Mouse (Mus musculus) hindbrain, embryonic 16.5 days (tissue): Measurements from ENCODE around the gene Timmdc1. TPM values are rescaled to one million over a fixed set of nuclear protein-coding genes. Genes with fewer than 3 reads are reported as not detected.

Experiments used
- ATAC-seq: fragments of 200-750 bp; cut with Nextera tagmentation; 2 replicates; pipeline ENCODE4 v1.8.0; 2017; ENCODE audit warnings: moderate TSS enrichment, moderate library complexity
- H3K27ac ChIP-seq: fragments of 300-500 bp; sonication (generic); 2 replicates; pipeline ENCODE4 v1.5.1; 2014; ENCODE audit warnings: low read depth, mild to moderate bottlenecking, control low read depth, low read length, moderate library complexity
- H3K27me3 ChIP-seq: fragments of 300-500 bp; sonication (generic); replicated peaks from 2 replicates; pipeline ENCODE4 v1.6.1; 2014; ENCODE audit warnings: low read length; ENCODE audit not compliant: control insufficient read depth, insufficient read depth
- H3K36me3 ChIP-seq: fragments of 300-500 bp; sonication (generic); 2 replicates; pipeline ENCODE4 v1.6.1; 2014; ENCODE audit warnings: mild to moderate bottlenecking, low read length, moderate library complexity, mixed read lengths; ENCODE audit not compliant: control insufficient read depth, insufficient read depth
- H3K4me1 ChIP-seq: fragments of 300-500 bp; sonication (generic); 2 replicates; pipeline ENCODE4 v1.6.1; 2014; ENCODE audit warnings: low read depth, low read length; ENCODE audit not compliant: control insufficient read depth, insufficient read depth
- H3K4me2 ChIP-seq: fragments of 300-500 bp; sonication (generic); 2 replicates; pipeline ENCODE4 v1.6.1; 2014; ENCODE audit warnings: mild to moderate bottlenecking, low read length, control low read depth, moderate library complexity
- H3K4me3 ChIP-seq: fragments of 300-500 bp; sonication (generic); 2 replicates; pipeline ENCODE4 v1.5.1; 2014; ENCODE audit warnings: mild to moderate bottlenecking, low read length, control low read depth, moderate library complexity
- H3K9ac ChIP-seq: fragments of 300-500 bp; sonication (generic); 2 replicates; pipeline ENCODE4 v1.6.1; 2014; ENCODE audit warnings: low read depth, mild to moderate bottlenecking, control low read depth, low read length, moderate library complexity
- H3K9me3 ChIP-seq: fragments of 300-500 bp; sonication (generic); 2 replicates; pipeline ENCODE4 v1.6.1; 2014; ENCODE audit warnings: mild to moderate bottlenecking, low read length, moderate library complexity; ENCODE audit not compliant: control insufficient read depth
- WGBS: fragments of 180-500 bp; shearing (Covaris S2); extraction: QIAGEN DNeasy Blood & Tissue Kit; methylation state at CpG from one replicate; pipeline ENCODE4 v1.1.7; 2014; 5-methylcytosine and 5-hydroxymethylcytosine counted together
- polyA plus RNA-seq: library from polyadenylated mRNA; unstranded; fragments of >200 nt; fragmentation: Nextera tagmentation; extraction: Ambion mirVana; gene quantifications from 2 replicates; pipeline ENCODE4 v1.2.1, GENCODE M21; 2015

Gene Timmdc1
- polyA plus RNA-seq, 1 experiment from 2014 or later: 28.0 TPM

DNA sequence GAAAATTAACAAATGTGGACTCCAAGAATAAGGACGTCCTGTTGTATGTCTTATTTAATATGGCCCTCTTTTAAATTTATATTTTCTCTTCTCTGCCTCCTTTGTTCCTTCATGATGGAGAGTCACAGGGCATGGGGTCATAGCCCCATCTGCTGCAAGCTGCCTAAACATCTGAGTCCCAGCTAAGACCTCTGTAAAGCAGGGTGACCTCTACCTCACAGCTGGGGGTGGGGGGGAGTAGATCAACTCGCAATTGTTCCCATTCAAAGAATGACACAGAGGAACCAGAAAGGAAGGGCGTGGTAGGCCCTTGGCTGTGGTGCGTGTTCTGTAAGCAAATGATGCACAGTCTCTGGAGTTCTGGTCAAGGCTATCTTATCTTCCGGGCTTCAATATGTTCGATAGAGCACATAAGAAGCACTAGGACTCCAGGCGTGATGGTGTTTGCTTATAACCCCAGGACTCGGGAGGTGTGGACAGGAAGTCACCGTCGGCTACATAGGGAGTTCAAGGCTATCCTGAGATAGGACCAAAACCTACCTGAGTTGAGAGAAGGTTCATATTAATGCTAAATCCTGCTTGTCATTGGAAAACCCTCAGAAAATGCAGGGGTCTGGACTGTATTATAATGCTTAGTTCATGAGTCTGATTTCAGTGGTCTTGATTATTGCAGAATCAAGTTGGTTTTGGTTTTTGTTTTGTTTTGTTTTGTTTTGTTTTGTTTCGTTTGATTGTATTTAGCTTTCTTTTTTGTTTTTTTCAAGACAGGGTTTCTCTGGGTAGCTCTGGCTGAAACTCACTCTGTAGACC lies 50.6 kb downstream of the Timmdc1 start:
- Histone ChIP-seq H3K36me3 (no peaks in the 10 kb centered on the region), H3K4me3 (no peak overlapping the region), H3K9ac (no peak overlapping the region), H3K27me3 (no peaks in the 10 kb centered on the region), H3K27ac (no peak overlapping the region), H3K4me1 (peaks cover 1% of the 10 kb centered on the region; the same call in 1 of the 2 replicates), H3K9me3 (no peaks in the 10 kb centered on the region), H3K4me2 (no peak overlapping the region)
- ATAC-seq: no peak
- 68% methylated on average over 11 of the region's 11 CpGs for WGBS

DNA sequence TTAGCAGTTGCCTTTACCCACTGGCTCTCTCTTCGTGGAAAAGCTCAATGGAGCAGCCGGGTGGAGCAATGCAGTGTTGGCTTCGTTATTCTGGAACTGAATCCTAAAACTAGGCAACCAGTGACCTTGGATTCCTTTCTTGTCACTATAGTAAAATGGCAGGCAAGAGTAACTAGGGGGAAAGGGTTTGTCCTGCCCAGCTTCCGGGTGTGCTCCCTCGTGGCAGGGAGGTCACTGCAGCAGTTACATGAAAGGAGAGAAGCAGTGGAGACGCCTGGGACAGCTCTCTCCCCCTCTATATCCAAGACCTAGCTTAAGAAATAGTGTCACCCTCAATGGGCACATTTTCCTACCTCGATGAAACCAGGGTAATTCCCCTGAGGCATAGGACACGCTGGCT lies 53.0 kb downstream of the Timmdc1 start:
- Histone ChIP-seq H3K9me3 (no peaks in the 10 kb centered on the region), H3K9ac (no peak overlapping the region), H3K27me3 (no peaks in the 10 kb centered on the region), H3K27ac (no peak overlapping the region), H3K4me3 (no peak overlapping the region), H3K4me1 (no peaks in the 10 kb centered on the region), H3K36me3 (no peaks in the 10 kb centered on the region), H3K4me2 (no peak overlapping the region)
- ATAC-seq: no peak
- 68% methylated on average over 8 of the region's 8 CpGs for WGBS

DNA sequence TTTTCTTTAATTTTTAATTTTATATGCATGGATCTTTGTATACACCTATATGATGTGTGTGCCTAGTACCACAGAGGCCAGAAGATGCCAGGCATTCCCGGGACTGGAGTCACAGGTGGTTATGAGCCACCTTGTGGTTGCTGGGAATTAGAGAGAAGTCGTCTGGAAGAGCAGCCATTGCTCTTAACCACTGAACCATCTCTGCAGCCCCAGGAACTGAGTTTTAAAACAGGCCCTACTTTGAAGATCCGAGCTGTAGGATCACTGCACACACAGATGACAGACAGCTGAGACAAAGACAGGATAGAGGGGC lies 53.8 kb downstream of the Timmdc1 start:
- H3K9ac ChIP-seq: no peak overlapping the region
- no peak overlapping the region for H3K4me2 ChIP-seq
- H3K4me1 ChIP-seq: no peaks in the 10 kb centered on the region
- H3K27me3 ChIP-seq: no peaks in the 10 kb centered on the region
- no peak overlapping the region for H3K27ac ChIP-seq
- no peaks in the 10 kb centered on the region for H3K36me3 ChIP-seq
- H3K9me3 ChIP-seq: no peaks in the 10 kb centered on the region
- no peak overlapping the region for H3K4me3 ChIP-seq
- WGBS: 39% methylated on average over 3 of the region's 3 CpGs
- no peak for ATAC-seq

DNA sequence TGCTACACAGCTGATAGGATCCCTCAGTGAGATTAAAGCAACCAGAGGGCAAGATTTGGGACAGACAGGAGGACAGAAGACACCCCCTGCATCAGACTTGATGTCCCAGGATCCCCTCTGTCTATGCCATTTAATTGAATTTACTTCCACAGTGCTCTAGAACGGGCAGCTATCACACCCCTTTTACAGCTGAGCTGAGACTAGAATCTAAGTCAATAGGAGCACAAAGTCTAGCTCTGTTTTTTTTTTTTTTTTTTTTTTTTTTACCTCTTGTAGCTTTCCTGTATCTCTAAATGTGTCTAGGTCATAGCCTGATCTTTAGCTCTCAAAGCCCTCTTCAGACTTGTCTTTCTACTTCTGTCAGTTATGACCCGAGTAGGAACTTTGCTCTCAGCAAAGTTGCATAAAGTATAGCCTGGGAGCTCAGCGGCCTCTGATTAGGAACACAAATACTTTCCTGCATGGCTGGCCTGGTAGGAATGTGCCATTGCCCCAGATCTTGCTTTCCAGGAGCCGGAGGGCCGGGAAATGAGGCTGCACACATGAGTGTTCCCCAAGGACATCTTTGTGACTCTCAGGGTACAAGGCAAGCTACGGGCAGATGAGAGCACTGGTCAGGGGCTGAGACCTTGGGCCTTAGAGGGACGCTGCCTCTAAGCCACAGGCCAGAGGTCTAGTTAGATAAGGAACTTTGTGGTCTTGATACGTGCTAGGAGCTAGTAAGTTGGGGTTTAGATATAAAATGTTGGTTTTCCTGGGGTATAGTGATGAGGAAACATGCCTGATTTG lies 54.4 kb downstream of the Timmdc1 start:
- no peaks in the 10 kb centered on the region for H3K36me3 ChIP-seq

DNA sequence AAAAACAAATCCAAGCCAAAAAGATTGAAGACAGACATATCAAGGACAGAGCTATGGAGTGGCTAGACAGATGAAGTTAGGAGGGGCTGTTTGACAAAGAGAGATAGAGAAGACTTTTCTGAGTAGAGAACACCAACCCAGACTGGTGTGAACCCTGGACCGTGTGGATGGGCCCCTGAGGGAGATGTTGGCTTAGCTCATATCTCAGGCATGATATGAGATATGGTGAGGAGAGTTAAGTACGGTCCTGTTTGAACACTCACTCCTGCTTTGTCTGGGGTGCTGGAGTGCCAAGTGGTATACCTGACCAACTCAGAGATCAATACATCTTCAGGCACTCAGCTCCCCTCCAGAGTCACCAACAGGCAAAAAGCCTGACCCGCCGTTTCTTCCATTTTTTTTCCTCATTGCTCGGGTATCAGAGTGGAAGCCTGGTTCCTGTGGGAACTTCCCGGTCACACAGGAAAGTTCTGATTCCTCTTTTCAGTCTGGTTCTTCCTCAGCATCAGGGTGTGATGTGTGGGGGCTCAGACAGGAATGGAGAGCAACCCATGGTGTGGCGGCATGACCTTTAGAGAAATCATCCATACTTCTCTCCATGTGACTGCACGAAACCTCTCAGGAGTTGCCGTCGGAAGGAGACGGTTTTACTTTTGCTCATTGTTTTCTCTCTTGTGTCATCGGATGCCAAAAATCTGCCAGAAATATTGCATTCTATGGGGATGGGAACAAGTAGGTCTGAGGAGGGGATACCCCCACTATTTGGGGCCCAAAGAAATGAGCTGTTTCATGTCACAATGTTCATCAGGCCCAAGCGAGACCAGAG lies 55.2 kb downstream of the Timmdc1 start:
- Histone ChIP-seq H3K4me3 (no peak overlapping the region), H3K9me3 (no peaks in the 10 kb centered on the region), H3K4me2 (no peak overlapping the region), H3K36me3 (no peaks in the 10 kb centered on the region), H3K4me1 (no peaks in the 10 kb centered on the region), H3K27ac (no peak overlapping the region), H3K9ac (no peak overlapping the region), H3K27me3 (no peaks in the 10 kb centered on the region)
- WGBS: 85% methylated on average over 13 of the region's 13 CpGs
- no peak for ATAC-seq

More for the DNA sequence above, 54.4 kb downstream of the Timmdc1 start:
- H3K9me3 ChIP-seq: no peaks in the 10 kb centered on the region
- H3K4me2 ChIP-seq: no peak overlapping the region
- H3K4me1 ChIP-seq: no peaks in the 10 kb centered on the region
- no peak overlapping the region for H3K9ac ChIP-seq
- no peaks in the 10 kb centered on the region for H3K27me3 ChIP-seq
- H3K4me3 ChIP-seq: no peak overlapping the region
- no peak for ATAC-seq
- 81% methylated on average over 8 of the region's 8 CpGs for WGBS
- H3K27ac ChIP-seq: no peak overlapping the region

DNA sequence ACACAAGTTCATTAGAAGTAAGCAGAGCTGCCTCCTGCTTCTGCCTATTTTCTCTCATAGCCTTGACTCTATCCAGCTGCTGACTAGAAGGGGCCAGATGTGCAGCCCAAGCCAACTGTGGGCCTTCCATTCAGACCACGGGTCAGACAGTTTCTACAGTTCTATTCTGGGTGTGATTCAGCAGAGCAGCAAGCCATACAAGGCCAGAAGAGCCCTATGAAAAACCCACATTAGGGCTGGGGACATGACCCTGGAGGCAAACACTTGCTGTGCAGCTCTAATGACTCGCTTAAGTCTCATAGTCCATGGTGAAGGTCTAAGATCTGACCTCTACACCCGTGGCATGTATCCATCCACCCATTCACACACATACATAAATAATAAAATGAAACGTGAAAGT lies 56.4 kb downstream of the Timmdc1 start:
- Histone ChIP-seq H3K4me2 (no peak overlapping the region), H3K4me3 (no peak overlapping the region), H3K4me1 (no peaks in the 10 kb centered on the region), H3K9ac (no peak overlapping the region), H3K36me3 (no peaks in the 10 kb centered on the region), H3K27me3 (no peaks in the 10 kb centered on the region), H3K9me3 (no peaks in the 10 kb centered on the region), H3K27ac (no peak overlapping the region)
- ATAC-seq: no peak
- WGBS: 76% methylated on average over 4 of the region's 4 CpGs

DNA sequence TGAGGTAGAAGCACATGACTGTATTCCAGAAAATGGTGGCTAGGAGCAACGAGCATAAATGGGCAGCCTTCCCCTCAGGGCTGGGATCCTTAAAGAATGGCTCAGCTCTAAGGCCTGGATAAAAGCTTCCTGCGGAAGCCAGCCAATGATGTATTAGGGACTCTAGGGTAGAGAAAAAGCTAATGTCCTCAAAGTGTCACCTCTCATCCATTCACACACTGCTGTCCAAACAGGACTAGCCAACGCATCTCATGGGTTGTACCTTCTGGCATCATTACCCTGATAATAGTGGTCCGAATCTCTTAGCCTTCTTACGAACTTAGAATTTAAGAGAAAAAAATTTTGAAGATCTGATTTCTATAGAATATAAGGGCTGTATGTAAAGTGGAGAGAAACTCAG lies 59.2 kb downstream of the Timmdc1 start:
- Histone ChIP-seq H3K9me3 (no peaks in the 10 kb centered on the region), H3K9ac (no peak overlapping the region), H3K27ac (no peak overlapping the region), H3K4me1 (no peaks in the 10 kb centered on the region), H3K27me3 (no peaks in the 10 kb centered on the region), H3K36me3 (no peaks in the 10 kb centered on the region), H3K4me2 (no peak overlapping the region), H3K4me3 (no peak overlapping the region)
- ATAC-seq: no peak
- WGBS: 91% methylated on average over 5 of the region's 5 CpGs

DNA sequence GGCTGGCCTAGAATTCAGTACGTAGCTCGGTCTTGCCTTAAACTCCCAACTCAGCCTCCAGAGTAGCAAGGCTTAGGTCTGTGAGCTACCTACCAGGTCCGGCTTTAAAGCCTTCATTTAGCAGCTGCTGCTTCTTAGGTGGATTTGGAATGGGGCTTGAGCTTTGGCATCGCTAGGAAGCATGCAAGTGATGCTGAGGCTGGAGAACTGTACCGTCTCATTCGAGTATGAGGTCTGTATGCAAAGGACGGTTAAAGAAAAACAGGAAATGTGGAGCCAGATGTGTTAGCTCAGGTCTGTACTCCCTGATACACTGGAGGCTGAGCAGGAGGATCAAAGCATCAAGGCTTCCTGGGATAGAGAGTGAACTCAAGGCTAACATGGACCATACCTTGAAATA lies 60.3 kb downstream of the Timmdc1 start:
- H3K4me2 ChIP-seq: no peak overlapping the region
- H3K4me3 ChIP-seq: no peak overlapping the region
- H3K9ac ChIP-seq: no peak overlapping the region
- H3K4me1 ChIP-seq: no peaks in the 10 kb centered on the region
- 85% methylated on average over 7 of the region's 7 CpGs for WGBS
- no peak overlapping the region for H3K27ac ChIP-seq
- no peaks in the 10 kb centered on the region for H3K9me3 ChIP-seq
- H3K36me3 ChIP-seq: no peaks in the 10 kb centered on the region
- H3K27me3 ChIP-seq: no peaks in the 10 kb centered on the region
- ATAC-seq: no peak

DNA sequence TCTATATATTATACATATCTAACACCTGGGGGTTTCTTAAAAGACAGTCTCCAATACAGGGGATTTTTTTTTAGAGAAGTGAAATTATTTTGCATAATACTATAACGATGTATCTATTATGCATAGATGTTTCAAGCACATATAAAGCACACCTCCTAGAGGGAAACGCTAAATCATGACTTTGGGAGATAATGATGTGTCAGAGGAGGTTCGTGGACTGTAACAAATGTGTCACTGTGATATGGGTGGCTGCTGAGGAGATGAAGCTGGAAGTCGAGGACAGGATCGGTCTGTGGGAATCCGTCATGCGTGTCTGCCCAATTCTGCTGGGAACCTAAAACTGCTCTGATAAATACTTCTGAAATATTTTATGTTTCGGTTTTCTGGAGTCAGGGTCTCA lies 60.7 kb downstream of the Timmdc1 start:
- no peak overlapping the region for H3K4me2 ChIP-seq
- no peak overlapping the region for H3K4me3 ChIP-seq
- WGBS: 85% methylated on average over 8 of the region's 8 CpGs
- no peaks in the 10 kb centered on the region for H3K9me3 ChIP-seq
- H3K4me1 ChIP-seq: no peaks in the 10 kb centered on the region
- no peaks in the 10 kb centered on the region for H3K27me3 ChIP-seq
- no peak for ATAC-seq
- H3K9ac ChIP-seq: no peak overlapping the region
- H3K27ac ChIP-seq: no peak overlapping the region
- no peaks in the 10 kb centered on the region for H3K36me3 ChIP-seq
